Mouse (Mus musculus) WW6 (cell line): ENCODE measurements around the gene Exosc2.

ENCODE experiments used
- DNase-seq: peaks from one replicate; pipeline ENCODE4 v3.0.0-alpha.2; 2013; ENCODE audit warnings: low read depth, low spot score

Gene Exosc2

GRCm38 (mm10) chr2:31724730-31725490 is 54.4 kb downstream of the Exosc2 start:
- DNase-seq, result no peak

- no peak for DNase-seq
These were observed 57.2 kb downstream of the Exosc2 start for GRCm38 (mm10) chr2:31727576-31728277.

GRCm38 (mm10) chr2:31730640-31731039 is 60.1 kb downstream of the Exosc2 start:
- no peak for DNase-seq
